Mouse (Mus musculus) liver (tissue): ENCODE measurements around the gene Gm13178.

Experiments used
- DNase-seq: peaks from one replicate; pipeline ENCODE4 v3.0.0-alpha.2; 2020; ENCODE audit warnings: mixed read lengths

The Gm13178 gene

GRCm38 (mm10) chr4:144721304-144721703 is at the start of gene Gm13178:
Gm13178 (minus strand) TSS chr4:144721404.
- DNase-seq: no peak

GRCm38 (mm10) chr4:144765722-144766121 is 44.5 kb upstream of the Gm13178 start:
- DNase-seq: peak; percentile 5

- DNase-seq: no peak
These were observed 27.9 kb upstream of the Gm13178 start for GRCm38 (mm10) chr4:144749139-144749538.

GRCm38 (mm10) chr4:144719691-144720090 is 1.5 kb downstream of the Gm13178 start:
- no peak for DNase-seq

GRCm38 (mm10) chr4:144718288-144718687 is 2.9 kb downstream of the Gm13178 start:
- DNase-seq: no peak

GRCm38 (mm10) chr4:144686268-144686667 is 34.9 kb downstream of the Gm13178 start, which contains the start of gene Gm436:
Gm436 (minus strand) TSS chr4:144686368.
- DNase-seq: no peak
